Mouse (Mus musculus): ENCODE data around the gene Casq2.
"Not testable (repeated sequence)": the region's sequence is repeated elsewhere in the genome, so short reads cannot be mapped to it uniquely, and the experiment has no call there.

Casq2 gene

DNA sequence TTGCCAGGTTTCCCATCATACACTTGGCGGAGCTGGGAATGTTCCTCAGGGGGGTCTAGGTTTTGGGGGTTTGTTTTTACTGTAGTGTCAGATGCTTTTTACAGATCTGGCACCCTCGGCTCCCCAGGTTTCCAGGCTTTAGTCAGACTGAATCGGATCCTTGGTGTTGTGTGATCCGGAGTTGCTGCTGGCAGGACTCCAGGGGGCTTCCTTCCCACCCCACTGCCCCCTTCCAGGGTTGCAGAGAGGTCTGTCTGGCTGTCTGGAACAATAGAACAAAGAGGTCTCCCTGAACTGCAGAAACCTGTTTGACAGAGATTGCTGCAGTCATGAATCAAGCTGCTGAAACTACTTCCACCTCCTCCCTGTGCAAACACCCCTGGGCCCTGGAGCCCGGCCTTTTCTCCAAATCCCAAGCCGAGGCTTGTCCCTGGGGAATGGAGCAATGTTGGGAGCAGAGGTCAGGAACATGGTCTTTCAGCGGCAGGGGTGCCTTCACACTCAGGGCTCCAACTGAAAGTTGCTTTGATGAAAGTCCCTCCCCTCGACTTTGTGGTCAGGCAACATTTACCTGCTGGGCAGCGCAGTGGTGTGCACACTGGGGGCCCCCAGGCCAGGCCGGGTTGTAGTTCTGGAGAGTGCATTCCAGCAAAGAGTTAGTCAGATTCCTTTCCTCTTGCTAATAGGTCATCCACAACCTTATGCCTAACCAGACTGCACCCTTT, 49.3 kb downstream of the Casq2 start:
- no peak for DNase-seq (ENCODE audit: low spot score in 2 of 2)

GRCm38 (mm10) chr3:102137158-102137557, 50.9 kb downstream of the Casq2 start:
- no peak for DNase-seq (ENCODE audit: low spot score in 2 of 2)

DNA sequence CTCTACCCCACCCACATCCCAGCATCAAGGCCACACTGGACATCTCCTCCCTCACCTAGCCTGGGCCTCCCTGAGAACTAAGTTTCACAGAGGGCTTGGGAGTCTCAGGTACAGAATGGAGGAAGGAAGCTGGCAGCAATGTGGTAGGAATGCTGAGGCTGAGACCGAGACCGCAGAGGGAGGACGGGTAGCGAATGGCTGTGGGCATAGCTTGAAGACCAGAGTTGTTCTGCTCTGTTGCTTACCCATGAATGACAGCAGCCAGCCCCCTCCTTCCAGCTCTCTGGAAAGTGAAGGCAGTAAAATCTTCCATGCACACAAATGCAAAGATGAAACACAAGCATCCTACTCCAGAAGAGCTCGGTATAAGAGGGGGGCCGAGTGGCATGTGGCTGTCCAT, 52.7 kb downstream of the Casq2 start:
- no peak for DNase-seq (ENCODE audit: low spot score in 2 of 2)

DNA sequence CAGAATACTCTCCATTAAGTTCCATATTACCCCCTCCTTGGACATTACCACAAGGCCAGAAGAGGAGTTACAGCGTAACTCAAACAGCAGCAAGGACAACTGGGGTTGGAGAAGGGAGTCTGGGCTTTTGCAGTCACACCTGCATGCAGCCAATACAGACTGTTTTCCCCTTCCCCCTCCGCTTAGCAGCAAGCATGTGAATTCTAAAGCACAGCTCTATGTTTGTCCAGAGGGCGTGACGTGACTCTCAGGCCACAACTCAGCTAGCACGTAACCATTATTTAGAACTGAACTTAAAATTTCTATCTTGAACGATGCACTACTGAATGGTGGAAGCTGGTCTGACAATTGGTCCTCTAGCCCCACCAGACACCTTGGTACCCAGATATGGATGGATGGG, 54.4 kb downstream of the Casq2 start:
- no peak for DNase-seq (ENCODE audit: low spot score in 2 of 2)

DNA sequence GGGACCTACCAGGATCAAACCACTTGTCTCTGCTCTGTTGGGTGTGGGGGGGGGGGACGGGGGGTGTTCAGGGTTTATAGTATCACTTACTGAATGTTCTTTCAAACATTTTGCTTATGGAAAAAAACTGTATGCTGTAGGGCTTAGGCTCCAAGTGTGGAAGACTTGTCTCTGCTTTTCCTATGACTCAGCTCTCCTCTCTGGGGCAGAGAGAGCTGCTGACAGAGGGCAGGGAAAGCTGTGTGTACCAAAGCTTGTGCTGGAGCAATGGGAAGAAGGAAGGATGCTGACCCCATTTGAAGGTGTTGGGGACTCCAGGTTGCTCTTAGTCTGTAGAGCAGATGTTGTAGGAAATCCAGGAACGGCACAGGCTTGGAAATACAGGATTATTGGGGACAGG, 55.2 kb downstream of the Casq2 start:
- DNase-seq (ENCODE audit: low spot score in 2 of 2) = no peak

DNA sequence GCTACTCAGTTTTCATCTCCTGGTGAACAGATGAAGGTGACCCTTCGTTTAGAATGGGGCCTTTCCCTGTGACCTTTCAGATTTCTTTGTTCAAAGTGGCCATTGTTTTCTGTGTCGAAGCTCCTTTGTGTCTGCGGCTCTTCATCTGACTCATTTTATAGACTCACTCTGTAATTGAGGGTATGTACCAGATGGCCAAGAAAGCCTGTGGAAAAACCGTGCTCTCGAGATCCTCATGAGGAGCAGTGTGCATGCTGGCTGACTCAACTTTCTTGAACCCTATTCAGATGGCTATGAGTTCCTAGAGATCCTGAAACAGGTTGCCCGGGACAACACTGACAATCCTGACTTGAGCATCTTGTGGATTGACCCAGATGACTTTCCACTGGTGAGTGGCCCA, 55.7 kb downstream of the Casq2 start:
- no peak for DNase-seq (ENCODE audit: low spot score in 2 of 2)

GRCm38 (mm10) chr3:102142947-102143346, 56.7 kb downstream of the Casq2 start:
- DNase-seq (ENCODE audit: low spot score in 2 of 2) = no peak

DNA sequence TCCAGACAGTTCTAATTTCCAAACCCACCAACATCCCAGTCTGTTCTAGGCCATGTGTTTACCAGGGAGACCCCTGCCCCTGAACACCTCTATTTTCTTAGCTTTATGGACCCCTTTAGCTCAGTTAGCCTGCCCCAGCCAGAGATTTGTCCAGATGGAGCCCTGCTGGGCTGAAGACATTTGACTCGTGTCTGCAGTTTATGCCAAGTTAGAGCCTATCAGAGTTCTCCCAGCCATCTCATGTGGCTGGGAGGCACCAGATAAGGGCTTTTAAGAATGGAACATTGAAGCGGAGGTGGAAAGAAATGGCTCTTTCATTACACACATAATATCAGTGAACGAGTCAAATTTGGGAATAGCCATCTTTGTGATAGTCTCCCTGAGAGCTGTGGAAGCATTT, 57.3 kb downstream of the Casq2 start:
- peak in 1 of 2 experiments; percentile 44 for DNase-seq (ENCODE audit: low spot score in 2 of 2)

GRCm38 (mm10) chr3:102144401-102144800, 58.2 kb downstream of the Casq2 start:
- DNase-seq (ENCODE audit: low spot score in 2 of 2) = peak; percentile 51 to 69

DNA sequence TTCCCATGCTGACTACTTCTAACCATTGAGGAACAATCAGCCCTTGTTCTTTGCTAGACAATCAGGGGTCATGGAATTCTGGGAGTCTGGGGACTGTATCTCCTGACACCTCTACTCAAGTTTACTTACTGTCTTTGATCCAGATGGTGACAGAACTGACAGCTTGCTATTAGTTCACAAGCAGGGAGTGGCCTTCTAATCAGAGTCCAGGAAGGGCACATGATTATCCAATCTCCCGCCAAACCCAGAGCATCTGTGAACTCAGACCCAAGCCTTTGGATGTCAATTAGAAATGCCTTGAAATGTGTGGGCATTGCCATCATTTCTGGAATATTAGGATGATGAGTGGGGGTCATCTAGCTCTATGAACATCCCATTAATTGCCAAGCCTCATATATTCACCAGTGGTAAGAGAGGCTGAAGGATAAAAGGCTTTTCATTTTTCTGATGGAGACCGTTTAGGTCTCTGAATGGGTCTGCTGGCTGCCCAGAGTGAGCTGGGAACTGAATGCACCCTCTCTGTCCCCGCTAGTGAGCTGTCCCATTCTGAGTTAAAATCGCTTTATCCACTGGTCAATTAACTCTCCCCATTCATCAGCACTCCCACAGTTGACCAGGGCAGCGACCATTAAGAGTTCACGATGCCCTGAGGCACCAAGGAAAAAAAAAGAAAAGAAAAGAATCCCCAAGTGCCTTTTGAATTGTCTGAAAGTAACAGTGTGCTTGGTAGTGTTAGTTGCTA, 59.6 kb downstream of the Casq2 start:
- DNase-seq (ENCODE audit: low spot score in 2 of 2) = peak in 1 of 2 experiments; percentile 31

GRCm38 (mm10) chr3:102146428-102146827, 60.2 kb downstream of the Casq2 start:
- no peak for DNase-seq (ENCODE audit: low spot score in 2 of 2)

- DNase-seq (ENCODE audit: low spot score in 2 of 2) = no peak
Measured at GRCm38 (mm10) chr3:102147189-102147588, 61.0 kb downstream of the Casq2 start.

- no peak for DNase-seq (ENCODE audit: low spot score in 2 of 2)
Measured at GRCm38 (mm10) chr3:102149941-102150340, 63.7 kb downstream of the Casq2 start.

GRCm38 (mm10) chr3:102151850-102152249, 65.6 kb downstream of the Casq2 start:
- no peak for DNase-seq (ENCODE audit: low spot score in 2 of 2)

DNA sequence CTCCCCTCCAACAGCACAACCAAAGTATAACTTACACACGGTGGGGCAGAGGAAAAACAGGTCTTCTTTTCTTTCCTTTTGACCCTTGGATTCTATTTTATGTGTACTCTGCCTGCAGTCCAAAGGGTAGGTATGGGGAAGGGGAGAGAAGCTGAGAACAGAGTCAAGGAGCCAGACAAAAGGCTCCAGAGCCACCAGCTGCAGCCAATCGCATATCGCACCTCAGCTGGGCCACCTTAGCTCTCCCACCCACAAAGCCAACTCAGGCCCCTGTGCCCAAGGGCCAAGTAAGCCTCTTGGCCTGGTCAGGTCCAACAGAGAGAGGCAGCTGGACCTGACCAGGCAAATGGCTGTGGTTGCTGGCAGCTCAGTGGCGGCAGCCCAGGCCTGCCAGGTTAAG, 66.3 kb downstream of the Casq2 start:
- DNase-seq (ENCODE audit: low spot score in 2 of 2) = no peak

GRCm38 (mm10) chr3:102152872-102153271, 66.7 kb downstream of the Casq2 start:
- no peak for DNase-seq (ENCODE audit: low spot score in 2 of 2)

DNA sequence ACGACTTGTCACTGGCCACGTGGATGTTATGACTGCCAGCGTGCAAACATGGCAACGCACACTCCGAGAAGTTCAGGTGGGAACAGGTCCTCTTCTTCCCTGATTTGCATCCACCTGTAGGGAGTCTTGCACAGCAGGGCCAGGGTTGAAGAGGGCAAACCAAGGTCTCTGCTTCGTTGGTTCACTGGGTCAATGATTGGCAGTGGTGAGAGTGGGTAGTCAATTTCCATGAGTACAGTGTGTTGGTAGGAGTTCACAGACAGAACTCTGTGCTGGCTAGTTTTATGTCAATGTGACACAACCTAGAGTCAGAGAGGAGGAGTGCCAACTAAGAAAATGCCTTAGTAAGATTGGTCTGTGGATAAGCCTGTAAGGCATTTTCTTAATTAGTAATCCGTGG, 67.9 kb downstream of the Casq2 start:
- no peak for DNase-seq (ENCODE audit: low spot score in 2 of 2)

GRCm38 (mm10) chr3:102156737-102157136, 70.5 kb downstream of the Casq2 start:
- no peak for DNase-seq (ENCODE audit: low spot score in 2 of 2)

GRCm38 (mm10) chr3:102157652-102158051, 71.4 kb downstream of the Casq2 start:
- DNase-seq (ENCODE audit: low spot score in 2 of 2) = no peak

GRCm38 (mm10) chr3:102158759-102159422, 72.7 kb downstream of the Casq2 start:
- no peak for DNase-seq (ENCODE audit: low spot score in 2 of 2)

DNA sequence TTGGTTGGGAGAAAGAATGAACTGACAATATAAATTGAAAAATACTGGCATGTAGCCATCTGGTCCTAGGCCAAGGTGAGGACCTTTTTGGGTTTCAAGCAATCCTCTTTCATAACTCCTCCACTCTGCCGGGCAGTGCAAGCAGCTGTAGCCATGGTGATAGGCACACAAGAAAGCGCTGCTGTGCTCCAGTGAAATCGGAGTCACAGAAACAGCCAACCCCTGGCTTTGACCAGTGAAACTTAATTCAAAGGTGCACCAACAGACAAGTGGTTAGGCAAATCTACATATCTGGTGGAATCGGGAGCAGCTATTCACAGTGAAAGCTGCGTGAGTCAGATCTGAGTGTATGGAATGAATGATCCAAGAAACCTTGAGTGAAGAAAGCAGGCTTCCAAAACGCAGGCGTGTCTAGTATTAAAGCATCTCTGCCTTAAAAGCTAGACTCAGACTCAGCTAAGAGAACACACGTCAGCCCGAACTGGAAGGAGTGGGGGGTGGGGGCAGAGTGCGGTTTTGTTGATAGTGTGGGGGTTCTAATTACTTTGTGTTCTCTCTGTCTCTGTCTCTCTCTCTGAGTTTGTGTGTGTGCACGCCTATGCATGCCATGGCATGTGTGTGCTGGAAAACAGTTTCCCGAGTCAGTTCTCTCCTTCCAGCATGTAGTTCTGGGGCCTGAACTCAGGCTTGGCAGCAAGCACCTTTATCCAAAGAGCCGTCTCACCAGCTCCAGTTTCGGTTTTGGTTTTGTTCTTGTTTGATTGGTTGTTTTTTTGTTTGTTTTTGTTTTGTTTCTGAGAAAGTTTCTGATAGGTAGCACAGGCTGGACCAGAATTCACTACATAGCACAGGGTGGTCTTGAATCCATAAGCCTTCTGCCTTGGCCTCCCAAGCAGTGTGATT, 73.5 kb downstream of the Casq2 start:
- no peak for DNase-seq (ENCODE audit: low spot score in 2 of 2)

GRCm38 (mm10) chr3:102163861-102164260, 77.6 kb downstream of the Casq2 start:
- DNase-seq (ENCODE audit: low spot score in 2 of 2) = not testable (repeated sequence)

Measured in spleen, postnatal 4 days (tissue).